Mouse (Mus musculus): ENCODE data around the gene Eya2. TPM values are rescaled to one million over a fixed set of nuclear protein-coding genes. Genes with fewer than 3 reads are reported as not detected.
"Not testable (repeated sequence)": the region's sequence is repeated elsewhere in the genome, so short reads cannot be mapped to it uniquely, and the experiment has no call there.

Eya2 gene
- polyA plus RNA-seq, 1 experiment = 1.4 TPM

DNA sequence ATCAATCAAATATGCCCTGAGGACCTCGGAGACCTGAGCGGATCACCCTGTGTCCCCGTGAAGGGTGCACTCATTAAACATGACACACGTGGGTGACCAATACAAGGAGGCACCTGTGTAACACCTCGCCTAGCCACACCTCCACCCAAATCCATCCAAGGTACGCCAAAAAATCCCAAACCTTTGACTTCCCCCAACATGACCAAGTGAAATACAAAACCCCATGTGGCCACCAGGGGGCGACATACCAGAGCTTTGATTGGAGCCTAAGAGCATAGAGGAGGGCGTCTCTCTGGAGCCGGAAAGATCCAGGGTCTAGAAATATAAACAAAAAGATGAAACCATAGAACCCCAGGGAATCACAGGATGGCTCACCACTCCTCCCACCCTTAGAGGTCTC lies 196.8 kb downstream of the Eya2 start:
- H3K27ac ChIP-seq (ENCODE audit: control insufficient read depth, insufficient read depth, low read depth, low read length) = no peak overlapping the region
- H3K4me3 ChIP-seq (ENCODE audit: control insufficient read depth, low read depth, low read length) = no peak overlapping the region
- TF ChIP-seq POLR2A (IDR thresholded peaks at IDR 0.05; ENCODE audit: control insufficient read depth, low read depth, low read length) = no peak
- peak; percentile 63 for TF ChIP-seq CTCF (IDR thresholded peaks at IDR 0.05; ENCODE audit: control insufficient read depth, insufficient read depth, insufficient replicate concordance, low read depth, low read length)
- H3K27me3 ChIP-seq (ENCODE audit: control insufficient read depth, insufficient read depth, low read length) = no peaks in the 10 kb centered on the region
- peaks cover 6% of the 10 kb centered on the region for H3K4me1 ChIP-seq (ENCODE audit: control insufficient read depth, insufficient read depth, low read length)
- H3K36me3 ChIP-seq (ENCODE audit: control insufficient read depth, insufficient read depth, low read length) = no peaks in the 10 kb centered on the region

DNA sequence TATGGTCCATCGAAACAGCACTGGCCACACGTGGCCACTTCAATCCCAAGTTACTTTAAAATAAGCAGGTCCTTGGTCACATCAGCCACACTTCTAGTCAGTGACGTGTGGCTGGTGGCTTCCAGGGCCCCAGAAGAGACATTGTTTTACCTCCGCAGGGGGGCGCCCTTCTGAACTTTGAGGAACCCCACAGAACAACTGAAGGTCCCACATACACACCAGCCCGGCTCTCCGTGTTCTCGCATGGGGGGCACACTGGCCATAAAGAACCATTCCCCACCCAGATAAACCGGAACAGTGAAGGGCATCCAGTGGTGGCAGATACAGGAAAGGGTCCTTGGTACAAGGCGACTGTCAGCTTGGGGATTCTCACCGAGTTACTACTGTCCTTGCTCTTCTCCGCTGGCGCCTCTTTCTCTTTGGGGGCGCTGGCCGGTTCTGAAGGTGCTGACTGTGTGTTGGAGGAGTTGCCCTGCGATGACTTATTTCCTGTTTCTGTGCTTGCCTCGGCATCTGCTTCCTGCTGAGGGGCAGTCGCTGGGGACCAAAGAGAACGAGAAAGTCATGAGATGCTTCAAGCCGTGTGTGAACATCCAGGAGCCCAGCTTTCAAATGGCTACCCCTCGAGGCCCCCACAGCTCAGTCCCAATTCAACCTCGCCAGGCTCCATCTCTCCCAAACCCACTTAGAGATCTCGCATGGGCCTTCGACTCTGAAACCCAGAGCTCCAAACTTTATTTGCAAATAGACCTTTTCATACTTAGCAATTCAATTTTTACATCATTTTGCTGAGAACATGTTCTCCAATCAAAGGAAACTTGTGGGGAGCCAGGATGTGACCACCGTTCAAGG lies 197.8 kb downstream of the Eya2 start:
- no peaks in the 10 kb centered on the region for H3K36me3 ChIP-seq (ENCODE audit: control insufficient read depth, insufficient read depth, low read length)
- H3K4me3 ChIP-seq (ENCODE audit: control insufficient read depth, low read depth, low read length) = no peak overlapping the region
- no peaks in the 10 kb centered on the region for H3K27me3 ChIP-seq (ENCODE audit: control insufficient read depth, insufficient read depth, low read length)
- no peak overlapping the region for H3K27ac ChIP-seq (ENCODE audit: control insufficient read depth, insufficient read depth, low read depth, low read length)
- no peak for TF ChIP-seq CTCF (IDR thresholded peaks at IDR 0.05; ENCODE audit: control insufficient read depth, insufficient read depth, insufficient replicate concordance, low read depth, low read length)
- TF ChIP-seq POLR2A (IDR thresholded peaks at IDR 0.05; ENCODE audit: control insufficient read depth, low read depth, low read length) = no peak
- H3K4me1 ChIP-seq (ENCODE audit: control insufficient read depth, insufficient read depth, low read length) = peaks cover 6% of the 10 kb centered on the region

DNA sequence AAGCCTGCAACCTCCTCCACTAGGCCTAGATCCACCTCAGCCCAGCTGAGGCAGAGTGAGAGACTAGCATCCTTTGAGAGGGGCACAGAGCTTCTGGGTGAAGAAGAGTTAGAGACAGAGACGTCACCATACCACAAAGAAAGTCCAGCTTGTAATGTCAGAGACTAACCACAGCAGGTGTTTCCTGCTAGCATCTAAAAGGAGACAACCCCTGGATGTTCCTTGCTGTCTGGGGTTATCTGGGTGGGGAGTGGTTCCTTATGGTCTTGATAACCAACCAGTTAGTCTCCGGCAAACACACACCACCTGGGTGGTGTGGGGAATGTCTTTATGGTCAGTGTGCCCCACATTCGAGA lies 198.4 kb downstream of the Eya2 start:
- Histone ChIP-seq H3K27me3 (ENCODE audit: control insufficient read depth, insufficient read depth, low read length) (no peaks in the 10 kb centered on the region), H3K4me1 (ENCODE audit: control insufficient read depth, insufficient read depth, low read length) (peaks cover 6% of the 10 kb centered on the region), H3K27ac (ENCODE audit: control insufficient read depth, insufficient read depth, low read depth, low read length) (no peak overlapping the region), H3K4me3 (ENCODE audit: control insufficient read depth, low read depth, low read length) (no peak overlapping the region), H3K36me3 (ENCODE audit: control insufficient read depth, insufficient read depth, low read length) (no peaks in the 10 kb centered on the region)
- TF ChIP-seq POLR2A (IDR thresholded peaks at IDR 0.05; ENCODE audit: control insufficient read depth, low read depth, low read length) = no peak
- TF ChIP-seq CTCF (IDR thresholded peaks at IDR 0.05; ENCODE audit: control insufficient read depth, insufficient read depth, insufficient replicate concordance, low read depth, low read length) = no peak

DNA sequence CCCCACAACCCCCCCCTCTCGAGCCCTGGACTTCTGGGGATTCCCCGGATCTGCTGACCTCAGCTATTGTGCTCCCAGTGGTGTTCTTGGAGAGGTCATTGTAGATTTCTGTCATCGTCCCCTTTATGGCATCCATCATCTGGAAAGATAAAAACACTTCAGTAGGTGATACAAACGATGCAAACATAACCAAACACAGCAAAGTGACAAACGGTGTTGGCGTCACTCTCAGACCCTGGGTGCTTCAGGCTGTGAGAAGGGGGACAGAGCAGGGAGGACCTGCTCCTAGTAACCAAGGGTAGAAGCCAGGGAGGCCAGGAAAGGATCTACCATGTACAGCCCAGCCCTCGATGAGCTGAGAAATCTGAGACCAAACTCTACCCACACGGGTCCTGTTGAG lies 203.0 kb downstream of the Eya2 start:
- Histone ChIP-seq H3K27me3 (ENCODE audit: control insufficient read depth, insufficient read depth, low read length) (no peaks in the 10 kb centered on the region), H3K36me3 (ENCODE audit: control insufficient read depth, insufficient read depth, low read length) (no peaks in the 10 kb centered on the region), H3K4me3 (ENCODE audit: control insufficient read depth, low read depth, low read length) (no peak overlapping the region), H3K4me1 (ENCODE audit: control insufficient read depth, insufficient read depth, low read length) (peaks cover 2% of the 10 kb centered on the region; the same call in 1 of the 2 replicates), H3K27ac (ENCODE audit: control insufficient read depth, insufficient read depth, low read depth, low read length) (no peak overlapping the region)
- no peak for TF ChIP-seq CTCF (IDR thresholded peaks at IDR 0.05; ENCODE audit: control insufficient read depth, insufficient read depth, insufficient replicate concordance, low read depth, low read length)
- no peak for TF ChIP-seq POLR2A (IDR thresholded peaks at IDR 0.05; ENCODE audit: control insufficient read depth, low read depth, low read length)

DNA sequence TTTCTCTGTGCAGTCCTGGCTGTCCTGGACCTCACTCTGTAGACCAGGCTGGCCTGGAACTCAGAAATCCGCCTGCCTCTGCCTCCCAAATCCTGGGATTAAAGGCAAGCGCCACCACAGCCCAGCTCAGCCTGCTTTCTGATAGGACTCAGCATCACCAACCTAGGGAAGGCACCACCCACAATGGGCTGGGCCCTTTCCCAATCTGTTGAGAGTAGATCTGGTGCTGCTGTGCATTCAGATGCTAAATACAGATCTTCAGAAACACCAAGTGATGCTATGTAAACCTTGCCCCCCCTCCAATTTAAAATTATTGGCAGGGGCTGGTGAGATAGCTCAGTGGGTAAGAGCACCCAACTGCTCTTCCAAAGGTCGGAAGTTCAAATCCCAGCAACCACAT lies 205.3 kb downstream of the Eya2 start:
- H3K36me3 ChIP-seq (ENCODE audit: control insufficient read depth, insufficient read depth, low read length) = not testable (repeated sequence)

DNA sequence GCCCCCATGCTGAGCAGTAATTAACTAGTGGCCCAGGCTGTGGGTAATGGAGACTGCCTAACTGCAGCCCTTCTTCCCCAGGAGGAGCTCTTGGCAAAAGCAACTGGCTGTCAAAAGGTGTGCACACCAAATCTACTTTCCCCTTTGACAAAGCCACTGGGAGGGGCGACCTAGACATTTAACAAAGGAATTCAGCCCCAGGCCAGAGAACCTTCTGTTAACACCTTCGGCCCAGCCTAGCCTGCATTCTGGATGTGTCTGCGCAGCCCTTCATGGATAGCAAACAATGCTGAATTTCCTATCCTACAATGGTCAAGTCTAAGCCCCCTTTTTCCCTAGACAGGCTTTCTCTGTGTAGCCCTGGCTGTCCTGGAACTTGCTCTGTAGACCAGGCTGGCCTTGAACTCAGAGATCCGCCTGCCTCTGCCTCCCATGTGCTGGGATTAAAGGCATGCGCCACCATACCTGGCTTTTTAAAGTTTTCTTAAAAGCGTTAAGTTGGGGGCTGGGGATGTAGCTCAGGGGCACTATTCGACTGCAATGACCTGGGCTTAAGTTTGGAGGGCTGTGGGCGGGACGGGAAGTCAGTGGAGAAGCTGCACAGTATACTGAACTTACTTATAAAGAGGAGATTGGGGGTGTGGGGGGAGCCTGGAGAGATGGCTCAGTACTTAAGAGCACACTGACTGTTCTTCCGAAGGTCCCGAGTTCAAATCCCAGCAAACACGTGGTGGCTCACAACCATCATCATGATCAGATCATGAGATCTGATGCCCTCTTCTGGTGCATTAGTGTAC lies 213.5 kb downstream of the Eya2 start:
- TF ChIP-seq POLR2A (IDR thresholded peaks at IDR 0.05; ENCODE audit: control insufficient read depth, low read depth, low read length) (no peak), CTCF (IDR thresholded peaks at IDR 0.05; ENCODE audit: control insufficient read depth, insufficient read depth, insufficient replicate concordance, low read depth, low read length) (no peak)
- Histone ChIP-seq H3K4me3 (ENCODE audit: control insufficient read depth, low read depth, low read length) (no peak overlapping the region), H3K27me3 (ENCODE audit: control insufficient read depth, insufficient read depth, low read length) (no peaks in the 10 kb centered on the region), H3K27ac (ENCODE audit: control insufficient read depth, insufficient read depth, low read depth, low read length) (no peak overlapping the region), H3K4me1 (ENCODE audit: control insufficient read depth, insufficient read depth, low read length) (no peaks in the 10 kb centered on the region), H3K36me3 (ENCODE audit: control insufficient read depth, insufficient read depth, low read length) (no peaks in the 10 kb centered on the region)

More for the DNA sequence above, 205.3 kb downstream of the Eya2 start:
- H3K27ac ChIP-seq (ENCODE audit: control insufficient read depth, insufficient read depth, low read depth, low read length); H3K27me3 ChIP-seq (ENCODE audit: control insufficient read depth, insufficient read depth, low read length); H3K4me3 ChIP-seq (ENCODE audit: control insufficient read depth, low read depth, low read length); H3K4me1 ChIP-seq (ENCODE audit: control insufficient read depth, insufficient read depth, low read length): not testable (repeated sequence)

DNA sequence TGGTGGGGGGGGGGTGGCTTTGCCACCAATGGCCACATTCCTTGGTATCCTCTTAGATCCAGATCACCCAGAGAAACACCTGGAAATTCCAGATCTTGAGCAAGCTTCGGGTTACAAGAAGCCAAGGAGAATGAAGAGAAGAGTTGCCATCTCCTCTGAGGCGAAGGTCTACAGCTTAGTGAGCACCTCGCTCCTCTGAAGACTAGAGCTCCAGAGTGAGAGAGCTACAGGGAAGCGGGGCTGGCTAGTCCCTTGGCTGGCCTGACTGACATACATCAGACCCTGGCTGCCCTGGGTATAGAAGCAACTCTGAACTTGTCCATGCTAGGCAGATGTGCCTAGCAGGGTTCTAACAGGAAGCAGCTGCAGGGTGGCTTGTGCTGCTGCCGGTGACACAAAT lies 214.3 kb downstream of the Eya2 start:
- Histone ChIP-seq H3K36me3 (ENCODE audit: control insufficient read depth, insufficient read depth, low read length) (no peaks in the 10 kb centered on the region), H3K4me1 (ENCODE audit: control insufficient read depth, insufficient read depth, low read length) (no peaks in the 10 kb centered on the region), H3K27me3 (ENCODE audit: control insufficient read depth, insufficient read depth, low read length) (no peaks in the 10 kb centered on the region), H3K27ac (ENCODE audit: control insufficient read depth, insufficient read depth, low read depth, low read length) (no peak overlapping the region), H3K4me3 (ENCODE audit: control insufficient read depth, low read depth, low read length) (no peak overlapping the region)
- TF ChIP-seq POLR2A (IDR thresholded peaks at IDR 0.05; ENCODE audit: control insufficient read depth, low read depth, low read length) = no peak
